Mouse (Mus musculus) hindbrain, postnatal 0 days (tissue): ENCODE measurements at regions not wholly inside any gene's neighbourhood (a gene's known extent, or its start where the extent isn't known, plus 50 kb on each side); places are given as distances from the start of the nearest gene placed in this dataset.
A peak's percentile ranks its signal among the peaks of the same experiment; 100 is the strongest.

Experiments used
- ATAC-seq: fragments of 200-750 bp; cut with Nextera tagmentation; 2 replicates; pipeline ENCODE4 v1.8.0; 2017; ENCODE audit warnings: mild to moderate bottlenecking, moderate TSS enrichment, moderate library complexity
- DNase-seq: peaks from one replicate; pipeline ENCODE4 v3.0.0-alpha.2; 2015; ENCODE audit warnings: low spot score
- H3K27ac ChIP-seq: fragments of 300-500 bp; sonication (generic); 2 replicates; pipeline ENCODE4 v1.5.1; 2014; ENCODE audit warnings: mild to moderate bottlenecking
- H3K27me3 ChIP-seq: fragments of 300-500 bp; sonication (generic); 2 replicates; pipeline ENCODE4 v1.6.1; 2014; ENCODE audit warnings: low read length, mixed read lengths; ENCODE audit not compliant: insufficient read depth
- H3K36me3 ChIP-seq: fragments of 300-500 bp; sonication (generic); 2 replicates; pipeline ENCODE4 v1.6.1; 2014; ENCODE audit warnings: low read length, mixed read lengths; ENCODE audit not compliant: insufficient read depth
- H3K4me1 ChIP-seq: fragments of 300-500 bp; sonication (generic); 2 replicates; pipeline ENCODE4 v1.6.1; 2014; ENCODE audit warnings: antibody characterized with exemption, low read length, mixed read lengths; ENCODE audit not compliant: insufficient read depth
- H3K4me2 ChIP-seq: fragments of 300-500 bp; sonication (generic); 2 replicates; pipeline ENCODE4 v1.6.1; 2014; ENCODE audit warnings: low read depth, mild to moderate bottlenecking, low read length, moderate library complexity, mixed read lengths
- H3K4me3 ChIP-seq: fragments of 300-500 bp; sonication (generic); 2 replicates; pipeline ENCODE4 v1.5.1; 2014; ENCODE audit warnings: low read length
- H3K9ac ChIP-seq: fragments of 300-500 bp; sonication (generic); replicated peaks from 2 replicates; pipeline ENCODE4 v1.6.1; 2014; ENCODE audit warnings: mild to moderate bottlenecking, low read length, moderate library complexity, mixed read lengths
- H3K9me3 ChIP-seq: fragments of 300-500 bp; sonication (generic); 2 replicates; pipeline ENCODE4 v1.6.1; 2016; ENCODE audit warnings: low read length, mixed read lengths
- CTCF ChIP-seq: IDR thresholded peaks from 2 replicates; pipeline ENCODE4 v1.5.1; 2016; ENCODE audit warnings: antibody characterized with exemption, control low read depth, low read depth
- WGBS: fragments of 180-500 bp; shearing (Covaris S2); extraction: QIAGEN DNeasy Blood & Tissue Kit; methylation state at CpG from one replicate; pipeline ENCODE4 v1.1.7; 2014; 5-methylcytosine and 5-hydroxymethylcytosine counted together

- no peaks in the 10 kb centered on the region for H3K27me3 ChIP-seq
- no peak for TF ChIP-seq CTCF
Measured at GRCm38 (mm10) chr17:45208596-45209386, 224.7 kb downstream of the Cdc5l start.

GRCm38 (mm10) chr17:45195779-45196178 lies 237.8 kb downstream of the Cdc5l start:
- no peak overlapping the region for H3K27ac ChIP-seq
- no peak overlapping the region for H3K9ac ChIP-seq
- no peaks in the 10 kb centered on the region for H3K4me1 ChIP-seq
- ATAC-seq (no peak), DNase-seq (no peak)
- H3K4me2 ChIP-seq = no peak overlapping the region
- TF ChIP-seq CTCF = no peak
- 96% methylated on average over 6 of the region's 6 CpGs for WGBS
- no peaks in the 10 kb centered on the region for H3K36me3 ChIP-seq
- H3K27me3 ChIP-seq = no peaks in the 10 kb centered on the region
- no peak overlapping the region for H3K4me3 ChIP-seq
- H3K9me3 ChIP-seq = no peaks in the 10 kb centered on the region

More at GRCm38 (mm10) chr17:45208596-45209386, 224.7 kb downstream of the Cdc5l start:
- ATAC-seq (peak; percentile 90), DNase-seq (peak; percentile 67)
- WGBS = 32% methylated on average over 14 of the region's 14 CpGs
- H3K27ac ChIP-seq = 0 out of 2 replicates have a peak overlapping the region, but pooled peaks have one; percentile 8
- H3K4me2 ChIP-seq = no peak overlapping the region
- H3K9me3 ChIP-seq = no peaks in the 10 kb centered on the region
- H3K36me3 ChIP-seq = no peaks in the 10 kb centered on the region
- no peak overlapping the region for H3K4me3 ChIP-seq
- H3K4me1 ChIP-seq = no peaks in the 10 kb centered on the region
- no peak overlapping the region for H3K9ac ChIP-seq

GRCm38 (mm10) chr17:45194786-45195281 lies 238.7 kb downstream of the Cdc5l start:
- no peaks in the 10 kb centered on the region for H3K9me3 ChIP-seq
- H3K4me3 ChIP-seq = no peak overlapping the region
- no peak overlapping the region for H3K4me2 ChIP-seq
- TF ChIP-seq CTCF = no peak
- H3K27me3 ChIP-seq = no peaks in the 10 kb centered on the region
- no peak for DNase-seq
- no peak for ATAC-seq
- no peak overlapping the region for H3K27ac ChIP-seq
- no peaks in the 10 kb centered on the region for H3K4me1 ChIP-seq
- H3K36me3 ChIP-seq = no peaks in the 10 kb centered on the region
- no peak overlapping the region for H3K9ac ChIP-seq
- 58% methylated on average over 13 of the region's 13 CpGs for WGBS

- 59% methylated on average over 11 of the region's 11 CpGs for WGBS
- Histone ChIP-seq H3K27me3 (no peaks in the 10 kb centered on the region), H3K27ac (no peak overlapping the region), H3K9me3 (no peaks in the 10 kb centered on the region), H3K4me1 (no peaks in the 10 kb centered on the region), H3K9ac (no peak overlapping the region), H3K36me3 (no peaks in the 10 kb centered on the region), H3K4me2 (no peak overlapping the region), H3K4me3 (no peak overlapping the region)
- DNase-seq (no peak), ATAC-seq (no peak)
- TF ChIP-seq CTCF = no peak
Measured at GRCm38 (mm10) chr17:45193456-45194025, 240.0 kb downstream of the Cdc5l start.

GRCm38 (mm10) chr17:45187402-45187801 lies 246.1 kb downstream of the Cdc5l start:
- no peaks in the 10 kb centered on the region for H3K36me3 ChIP-seq
- no peak for DNase-seq
- WGBS = 78% methylated on average over 7 of the region's 7 CpGs
- no peak for ATAC-seq
- H3K4me2 ChIP-seq = no peak overlapping the region
- 0 out of 2 replicates have a peak, but pooled peaks cover 2% of the 10 kb centered on the region for H3K9me3 ChIP-seq
- no peak for TF ChIP-seq CTCF
- no peak overlapping the region for H3K27ac ChIP-seq
- H3K9ac ChIP-seq = no peak overlapping the region
- H3K4me1 ChIP-seq = no peaks in the 10 kb centered on the region
- no peaks in the 10 kb centered on the region for H3K27me3 ChIP-seq
- no peak overlapping the region for H3K4me3 ChIP-seq

GRCm38 (mm10) chr17:45176340-45176739 lies 257.2 kb downstream of the Cdc5l start:
- no peak overlapping the region for H3K27ac ChIP-seq
- H3K27me3 ChIP-seq = no peaks in the 10 kb centered on the region
- ATAC-seq (no peak), DNase-seq (no peak)
- H3K4me3 ChIP-seq = no peak overlapping the region
- no peak for TF ChIP-seq CTCF
- 0 out of 2 replicates have a peak, but pooled peaks cover 2% of the 10 kb centered on the region for H3K9me3 ChIP-seq
- H3K4me2 ChIP-seq = no peak overlapping the region
- no peaks in the 10 kb centered on the region for H3K36me3 ChIP-seq
- no peak overlapping the region for H3K9ac ChIP-seq
- H3K4me1 ChIP-seq = no peaks in the 10 kb centered on the region
- WGBS = 77% methylated on average over 4 of the region's 4 CpGs
